Mouse (Mus musculus): ENCODE data around the gene Eed.

The Eed gene

GRCm38 (mm10) chr7:89908421-89908820, 72.4 kb downstream of the Eed start:
- DNase-seq (ENCODE audit: low spot score), result no peak

DNA sequence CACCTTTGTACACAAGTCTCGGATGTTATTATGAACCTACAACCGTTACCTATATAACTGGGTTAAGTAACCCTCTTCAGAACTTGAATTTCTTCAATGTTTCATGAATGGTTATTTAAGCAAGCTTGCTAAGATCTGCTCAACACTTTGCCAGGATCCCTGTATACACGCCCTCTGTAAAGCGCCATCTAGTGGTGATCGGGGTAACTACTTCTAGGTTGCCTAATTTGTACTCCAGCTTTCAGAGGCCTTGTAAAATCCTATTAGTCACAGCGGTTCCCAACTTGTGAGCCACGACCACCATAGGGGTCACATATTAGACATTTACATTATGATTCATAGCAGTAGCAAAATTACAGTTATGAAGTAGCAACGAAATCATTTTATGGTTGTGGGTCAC, 72.8 kb downstream of the Eed start:
- DNase-seq (ENCODE audit: low spot score), result peak; percentile 80
